Mouse (Mus musculus) hindbrain, embryonic 16.5 days (tissue): ENCODE measurements at regions not wholly inside any gene's neighbourhood (a gene's known extent, or its start where the extent isn't known, plus 50 kb on each side); places are given as distances from the start of the nearest gene placed in this dataset.

ENCODE experiments used
- ATAC-seq: fragments of 200-750 bp; cut with Nextera tagmentation; 2 replicates; pipeline ENCODE4 v1.8.0; 2017; ENCODE audit warnings: moderate TSS enrichment, moderate library complexity
- H3K27ac ChIP-seq: fragments of 300-500 bp; sonication (generic); 2 replicates; pipeline ENCODE4 v1.5.1; 2014; ENCODE audit warnings: low read depth, mild to moderate bottlenecking, control low read depth, low read length, moderate library complexity
- H3K27me3 ChIP-seq: fragments of 300-500 bp; sonication (generic); replicated peaks from 2 replicates; pipeline ENCODE4 v1.6.1; 2014; ENCODE audit warnings: low read length; ENCODE audit not compliant: control insufficient read depth, insufficient read depth
- H3K36me3 ChIP-seq: fragments of 300-500 bp; sonication (generic); 2 replicates; pipeline ENCODE4 v1.6.1; 2014; ENCODE audit warnings: mild to moderate bottlenecking, low read length, moderate library complexity, mixed read lengths; ENCODE audit not compliant: control insufficient read depth, insufficient read depth
- H3K4me1 ChIP-seq: fragments of 300-500 bp; sonication (generic); 2 replicates; pipeline ENCODE4 v1.6.1; 2014; ENCODE audit warnings: low read depth, low read length; ENCODE audit not compliant: control insufficient read depth, insufficient read depth
- H3K4me2 ChIP-seq: fragments of 300-500 bp; sonication (generic); 2 replicates; pipeline ENCODE4 v1.6.1; 2014; ENCODE audit warnings: mild to moderate bottlenecking, low read length, control low read depth, moderate library complexity
- H3K4me3 ChIP-seq: fragments of 300-500 bp; sonication (generic); 2 replicates; pipeline ENCODE4 v1.5.1; 2014; ENCODE audit warnings: mild to moderate bottlenecking, low read length, control low read depth, moderate library complexity
- H3K9ac ChIP-seq: fragments of 300-500 bp; sonication (generic); 2 replicates; pipeline ENCODE4 v1.6.1; 2014; ENCODE audit warnings: low read depth, mild to moderate bottlenecking, control low read depth, low read length, moderate library complexity
- H3K9me3 ChIP-seq: fragments of 300-500 bp; sonication (generic); 2 replicates; pipeline ENCODE4 v1.6.1; 2014; ENCODE audit warnings: mild to moderate bottlenecking, low read length, moderate library complexity; ENCODE audit not compliant: control insufficient read depth
- WGBS: fragments of 180-500 bp; shearing (Covaris S2); extraction: QIAGEN DNeasy Blood & Tissue Kit; methylation state at CpG from one replicate; pipeline ENCODE4 v1.1.7; 2014; 5-methylcytosine and 5-hydroxymethylcytosine counted together

- Histone ChIP-seq H3K9me3 (no peaks in the 10 kb centered on the region), H3K27ac (no peak overlapping the region), H3K4me3 (no peak overlapping the region), H3K4me1 (no peaks in the 10 kb centered on the region), H3K4me2 (no peak overlapping the region), H3K9ac (no peak overlapping the region), H3K36me3 (no peaks in the 10 kb centered on the region), H3K27me3 (no peaks in the 10 kb centered on the region)
- 79% methylated on average over 5 of the region's 5 CpGs for WGBS
- ATAC-seq: no peak
These were observed 55.1 kb upstream of the Akap6 start for GRCm38 (mm10) chr12:52644059-52644458.
